Mouse (Mus musculus) forebrain, postnatal 0 days (tissue): Measurements from ENCODE around the gene Ell. TPM values are rescaled to one million over a fixed set of nuclear protein-coding genes. Genes with fewer than 3 reads are reported as not detected.

Experiments used
- ATAC-seq: fragments of 200-750 bp; cut with Nextera tagmentation; 2 replicates; pipeline ENCODE4 v1.8.0; 2017; ENCODE audit warnings: mild to moderate bottlenecking, moderate library complexity
- DNase-seq: peaks from one replicate; pipeline ENCODE4 v3.0.0-alpha.2; 2015
- H3K27ac ChIP-seq: fragments of 300-500 bp; sonication (generic); 2 replicates; pipeline ENCODE4 v1.5.1; 2014; ENCODE audit warnings: low read depth, mild to moderate bottlenecking, antibody characterized with exemption, low read length, moderate library complexity, mixed read lengths
- H3K27me3 ChIP-seq: fragments of 300-500 bp; sonication (generic); 2 replicates; pipeline ENCODE4 v1.6.1; 2014; ENCODE audit warnings: mild to moderate bottlenecking, low read length, mixed read lengths; ENCODE audit not compliant: insufficient read depth
- H3K36me3 ChIP-seq: fragments of 300-500 bp; sonication (generic); 2 replicates; pipeline ENCODE4 v1.6.1; 2014; ENCODE audit warnings: mild to moderate bottlenecking, moderate library complexity; ENCODE audit not compliant: insufficient read depth
- H3K4me1 ChIP-seq: fragments of 300-500 bp; sonication (generic); 2 replicates; pipeline ENCODE4 v1.6.1; 2014; ENCODE audit warnings: antibody characterized with exemption; ENCODE audit not compliant: insufficient read depth
- H3K4me2 ChIP-seq: fragments of 300-500 bp; sonication (generic); 2 replicates; pipeline ENCODE4 v1.6.1; 2014; ENCODE audit warnings: low read depth, mild to moderate bottlenecking, moderate library complexity
- H3K4me3 ChIP-seq: fragments of 300-500 bp; sonication (generic); 2 replicates; pipeline ENCODE4 v1.5.1; 2014; ENCODE audit warnings: low read depth, low read length, mixed read lengths
- H3K9ac ChIP-seq: fragments of 300-500 bp; sonication (generic); 2 replicates; pipeline ENCODE4 v1.6.1; 2014; ENCODE audit warnings: mild to moderate bottlenecking
- H3K9me3 ChIP-seq: fragments of 300-500 bp; sonication (generic); 2 replicates; pipeline ENCODE4 v1.6.1; 2016; ENCODE audit warnings: low read length
- CTCF ChIP-seq: sonication (generic); IDR thresholded peaks from 2 replicates; pipeline ENCODE4 v1.5.1; 2016; ENCODE audit warnings: antibody characterized with exemption, control low read depth, low read depth
- WGBS: fragments of 180-500 bp; shearing (Covaris S2); extraction: QIAGEN DNeasy Blood & Tissue Kit; methylation state at CpG from one replicate; pipeline ENCODE4 v1.1.7; 2014; 5-methylcytosine and 5-hydroxymethylcytosine counted together
- polyA plus RNA-seq: library from polyadenylated mRNA; unstranded; fragments of >200 nt; fragmentation: Nextera tagmentation; extraction: Ambion mirVana; gene quantifications from 2 replicates; pipeline ENCODE4 v1.2.1, GENCODE M21; 2015
- total RNA-seq: library from RNA; depleted of rRNA; stranded (reverse); fragments of >200 nt; gene quantifications from 2 replicates; pipeline ENCODE4 v1.2.3, GENCODE M21; 2014

Ell gene
- total and polyA plus RNA-seq, 2 experiments from 2014 or later = 11.0 to 16.2 TPM

DNA sequence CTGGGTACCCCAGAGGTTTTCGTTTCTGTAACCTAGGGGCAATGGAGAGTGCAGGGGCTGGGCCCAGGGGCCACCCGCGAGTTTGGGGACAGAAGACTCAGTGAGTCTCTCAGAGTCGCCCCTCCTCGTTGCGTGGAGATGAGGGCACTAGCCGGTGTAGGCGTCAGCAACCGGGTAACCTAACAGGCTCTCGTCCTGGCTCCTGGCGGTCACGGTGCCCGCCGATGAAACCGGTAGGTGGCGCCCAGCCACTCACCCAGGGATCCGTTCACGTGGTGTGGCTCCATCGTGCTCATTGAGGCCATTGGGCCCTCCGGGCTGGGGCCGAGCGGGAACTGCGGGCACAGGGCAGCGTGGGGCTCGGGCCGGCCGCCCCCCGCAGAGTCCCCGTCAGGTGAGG lies 59.0 kb downstream of the Ell start:
- ATAC-seq = peak; percentile 67
- TF ChIP-seq CTCF = peak; percentile 85
- Histone ChIP-seq H3K4me1 (peaks cover 29% of the 10 kb centered on the region), H3K4me2 (peak overlapping the region; percentile 74), H3K36me3 (peaks cover 11% of the 10 kb centered on the region; the same call in 1 of the 2 replicates), H3K27ac (peak overlapping the region; percentile 16; the same call in 1 of the 2 replicates), H3K4me3 (peak overlapping the region; percentile 42), H3K9ac (peak overlapping the region; percentile 60), H3K27me3 (no peaks in the 10 kb centered on the region), H3K9me3 (no peaks in the 10 kb centered on the region)
- DNase-seq = peak; percentile 84
- 4% methylated on average over 29 of the region's 29 CpGs for WGBS

DNA sequence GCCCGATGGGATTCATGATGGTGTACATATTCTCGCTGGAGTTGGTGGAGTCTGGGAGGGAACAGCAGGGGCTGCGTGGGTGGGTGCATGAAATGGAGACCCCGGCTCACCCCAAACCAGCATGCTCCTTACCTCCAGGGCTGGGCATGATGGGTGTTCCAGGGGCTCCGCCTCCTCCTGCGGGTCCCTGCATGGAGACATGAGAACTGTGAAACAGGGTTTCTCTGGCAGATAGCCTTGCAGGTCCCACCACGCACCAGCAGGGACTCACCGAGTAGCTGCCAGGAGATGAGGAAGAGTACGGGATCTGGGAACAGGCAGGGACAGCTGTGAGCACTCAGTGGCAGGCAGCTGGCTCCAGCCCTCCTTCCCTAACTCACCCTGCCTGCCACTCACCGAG lies 59.5 kb downstream of the Ell start:
- Histone ChIP-seq H3K27me3 (no peaks in the 10 kb centered on the region), H3K4me2 (peak overlapping the region; percentile 74), H3K4me3 (peak overlapping the region; percentile 42), H3K27ac (no peak overlapping the region), H3K36me3 (peaks cover 11% of the 10 kb centered on the region; the same call in 1 of the 2 replicates), H3K9ac (peak overlapping the region; percentile 60), H3K9me3 (no peaks in the 10 kb centered on the region), H3K4me1 (peaks cover 29% of the 10 kb centered on the region)
- no peak; the same call in 1 of the 2 replicates for TF ChIP-seq CTCF
- peak; percentile 3; the same call in 1 of the 2 replicates for ATAC-seq
- 18% methylated on average over 10 of the region's 10 CpGs for WGBS
- DNase-seq = no peak

DNA sequence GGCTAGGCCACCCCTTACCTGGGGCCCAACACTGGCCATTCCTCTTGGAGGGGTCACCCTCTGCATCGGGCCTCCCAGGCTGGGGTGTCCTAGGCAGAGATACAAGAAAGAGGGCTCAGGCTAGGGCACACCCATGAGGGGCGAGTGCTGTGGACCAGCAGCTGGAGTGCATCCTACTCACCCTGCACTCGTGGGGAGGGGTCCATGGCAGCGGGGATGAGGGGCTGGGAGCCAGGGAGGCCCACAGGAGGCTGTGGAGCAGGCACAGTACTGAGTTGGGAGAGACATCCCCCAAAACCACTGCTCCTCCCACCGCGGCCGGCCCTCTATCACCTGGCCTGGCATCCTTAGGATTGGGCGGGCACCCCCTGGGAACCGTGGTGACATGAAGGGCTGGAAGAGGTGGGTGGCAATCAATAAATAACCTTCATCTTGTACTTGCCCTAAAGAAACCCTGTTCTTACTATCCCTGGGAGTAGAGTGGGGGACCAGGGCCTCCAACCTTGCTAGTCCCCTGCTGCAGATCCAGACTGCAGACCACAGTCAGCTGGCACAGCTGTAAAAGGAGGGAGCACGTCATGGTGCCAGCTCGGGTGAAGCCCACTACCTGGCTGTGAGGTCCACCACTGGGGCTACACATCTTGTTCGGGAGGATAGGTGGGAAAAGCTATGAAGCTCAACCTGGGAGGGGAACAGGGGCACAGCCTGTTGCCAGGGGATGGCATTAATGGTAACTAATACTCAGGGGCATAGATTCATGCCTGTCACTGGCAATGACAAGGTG lies 60.4 kb downstream of the Ell start:
- Histone ChIP-seq H3K27me3 (no peaks in the 10 kb centered on the region), H3K9me3 (no peaks in the 10 kb centered on the region), H3K9ac (no peak overlapping the region), H3K27ac (no peak overlapping the region), H3K4me2 (no peak overlapping the region), H3K36me3 (peaks cover 11% of the 10 kb centered on the region; the same call in 1 of the 2 replicates), H3K4me3 (no peak overlapping the region), H3K4me1 (peaks cover 29% of the 10 kb centered on the region)
- 84% methylated on average over 12 of the region's 12 CpGs for WGBS
- ATAC-seq (no peak), DNase-seq (no peak)
- TF ChIP-seq CTCF = no peak

DNA sequence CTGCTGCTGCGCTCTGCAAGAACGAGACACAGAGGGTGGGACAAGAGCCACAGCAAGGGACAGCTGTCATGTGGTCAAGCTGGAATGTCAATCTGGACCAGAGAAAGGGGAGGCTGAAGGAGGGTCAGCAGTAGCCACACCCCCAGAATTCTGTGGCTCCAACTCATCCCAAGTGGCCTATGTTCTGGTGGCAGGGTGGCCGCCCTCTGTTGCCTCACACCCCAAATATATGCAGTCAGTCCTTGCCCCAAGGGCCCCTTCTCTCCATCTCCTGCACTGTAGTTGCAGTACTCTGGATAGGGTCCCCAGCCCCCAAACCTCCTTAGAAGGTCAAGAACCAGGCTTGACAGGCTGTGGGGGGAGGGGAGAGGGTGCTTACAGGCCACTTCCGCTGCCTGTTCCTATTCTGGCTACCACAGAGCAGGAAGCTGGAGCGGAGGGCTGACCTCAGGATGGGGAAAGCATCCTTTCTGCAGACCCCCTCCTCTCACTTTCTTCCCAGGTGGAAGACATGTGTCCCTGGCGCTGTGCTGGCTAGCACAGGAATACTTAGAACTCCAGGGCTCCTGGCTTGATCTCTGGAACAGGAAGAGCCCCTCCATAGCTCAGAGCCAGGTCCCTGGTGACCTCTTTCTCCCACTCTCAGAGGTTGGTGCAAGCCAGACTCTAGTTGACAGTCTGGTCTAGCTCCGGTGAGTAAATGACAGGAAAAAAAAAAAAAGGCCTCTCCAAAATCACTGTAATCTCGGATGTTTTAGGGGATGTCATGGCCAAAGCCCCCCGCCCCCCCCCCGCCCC lies 61.4 kb downstream of the Ell start:
- 22% methylated on average over 10 of the region's 10 CpGs for WGBS
- DNase-seq (no peak), ATAC-seq (no peak)
- no peaks in the 10 kb centered on the region for H3K9me3 ChIP-seq
- no peaks in the 10 kb centered on the region for H3K27me3 ChIP-seq
- peaks cover 11% of the 10 kb centered on the region; the same call in 1 of the 2 replicates for H3K36me3 ChIP-seq
- no peak for TF ChIP-seq CTCF
- peaks cover 20% of the 10 kb centered on the region for H3K4me1 ChIP-seq
- peak overlapping the region; percentile 46 for H3K4me2 ChIP-seq
- peak overlapping the region; percentile 14; the same call in 1 of the 2 replicates for H3K9ac ChIP-seq
- peak overlapping the region; percentile 59 for H3K27ac ChIP-seq
- H3K4me3 ChIP-seq = no peak overlapping the region; the same call in none of the 2 replicates

DNA sequence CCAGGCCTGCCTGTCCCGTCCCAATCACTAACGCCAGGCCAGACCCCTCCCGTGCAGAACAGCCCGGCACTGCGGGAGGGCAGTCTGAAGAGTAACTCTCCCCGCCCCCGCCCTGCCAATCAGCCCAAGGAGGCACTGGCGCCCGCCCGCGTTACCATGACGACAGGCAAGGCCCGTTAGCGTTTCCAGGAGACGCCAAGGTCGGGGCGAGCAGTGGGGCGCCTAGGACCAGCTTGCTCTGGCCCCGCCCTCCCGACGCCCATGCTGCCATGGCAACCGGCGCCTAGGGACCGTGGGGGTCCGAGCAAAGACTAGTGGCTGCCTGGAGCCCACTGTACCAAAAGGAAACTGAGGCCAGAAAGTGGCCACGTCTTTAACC lies 62.0 kb downstream of the Ell start:
- peak overlapping the region; percentile 14; the same call in 1 of the 2 replicates for H3K9ac ChIP-seq
- no peaks in the 10 kb centered on the region for H3K9me3 ChIP-seq
- H3K27me3 ChIP-seq = no peaks in the 10 kb centered on the region
- H3K4me3 ChIP-seq = no peak overlapping the region; the same call in none of the 2 replicates
- peak overlapping the region; percentile 59 for H3K27ac ChIP-seq
- H3K4me2 ChIP-seq = peak overlapping the region; percentile 46
- H3K36me3 ChIP-seq = peaks cover 11% of the 10 kb centered on the region; the same call in 1 of the 2 replicates
- DNase-seq (peak; percentile 87), ATAC-seq (peak; percentile 64)
- no peak for TF ChIP-seq CTCF
- peaks cover 20% of the 10 kb centered on the region for H3K4me1 ChIP-seq
- whole genome bisulfite sequencing = under 1% methylated on average over 24 of the region's 26 CpGs

DNA sequence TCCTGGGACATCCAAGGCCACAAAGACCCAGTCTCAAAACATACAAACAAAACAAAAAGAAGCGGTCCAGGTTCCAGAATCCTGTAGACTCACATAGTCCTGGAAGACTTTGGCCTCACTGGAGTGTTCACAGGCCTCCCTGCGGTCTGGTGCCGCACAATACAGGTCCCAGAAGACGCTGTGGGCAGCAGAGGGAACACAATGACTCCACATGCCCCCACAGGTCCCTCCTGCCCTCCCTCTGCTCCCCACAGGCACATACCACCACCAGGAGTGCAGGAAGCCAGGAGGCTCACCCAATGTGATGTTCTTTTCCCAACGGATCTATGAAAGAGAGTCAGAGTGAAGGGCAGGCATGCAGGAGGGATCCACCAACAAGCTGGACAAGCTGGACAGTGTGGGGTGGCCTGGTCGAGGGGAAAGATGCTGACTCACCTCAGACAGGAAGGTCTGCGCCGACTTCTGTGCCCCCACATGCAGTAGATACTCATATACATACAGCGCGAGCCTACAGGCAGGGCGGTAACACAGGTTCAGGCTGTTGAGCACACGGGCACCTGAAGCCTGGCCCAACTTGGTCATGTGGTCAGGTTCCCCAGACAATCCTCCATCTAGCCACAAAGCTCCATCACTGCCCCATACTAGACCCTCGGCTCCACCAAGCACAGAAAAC lies 63.0 kb downstream of the Ell start:
- no peak for DNase-seq
- Histone ChIP-seq H3K9ac (no peak overlapping the region), H3K27ac (no peak overlapping the region), H3K36me3 (0 out of 2 replicates have a peak, but pooled peaks cover 11% of the 10 kb centered on the region), H3K9me3 (no peaks in the 10 kb centered on the region), H3K4me1 (peaks cover 26% of the 10 kb centered on the region), H3K27me3 (no peaks in the 10 kb centered on the region), H3K4me2 (no peak overlapping the region), H3K4me3 (no peak overlapping the region)
- 94% methylated on average over 13 of the region's 13 CpGs for WGBS
- ATAC-seq = no peak
- TF ChIP-seq CTCF = no peak
